Mouse (Mus musculus) brain, embryonic 18.5 days (tissue): ENCODE results near the gene Ech1.

Experiments
- DNase-seq: peaks from one replicate; pipeline ENCODE4 v3.0.0-alpha.2; 2012; ENCODE audit warnings: low read depth, low spot score

Gene Ech1

GRCm38 (mm10) chr7:28802846-28803588 is 22.0 kb upstream of the Ech1 start:
- no peak for DNase-seq

GRCm38 (mm10) chr7:28803756-28804155 is 21.3 kb upstream of the Ech1 start:
- DNase-seq = no peak

- no peak for DNase-seq
Observed at GRCm38 (mm10) chr7:28806869-28807268, 18.1 kb upstream of the Ech1 start.

- DNase-seq = no peak
Observed at GRCm38 (mm10) chr7:28807641-28808220, 17.3 kb upstream of the Ech1 start.

- no peak for DNase-seq
Observed at GRCm38 (mm10) chr7:28808221-28808941, 16.6 kb upstream of the Ech1 start, which contains the start of gene Hnrnpl. Gene Hnrnpl, plus strand, starts transcription at chr7:28808541.

- DNase-seq = peak; percentile 81
Observed at GRCm38 (mm10) chr7:28808957-28809393, 16.0 kb upstream of the Ech1 start.

- DNase-seq = no peak
Observed at GRCm38 (mm10) chr7:28809401-28810089, 15.5 kb upstream of the Ech1 start.

GRCm38 (mm10) chr7:28810107-28811066 is 14.6 kb upstream of the Ech1 start:
- DNase-seq = peak; percentile 100

GRCm38 (mm10) chr7:28811228-28811627 is 13.8 kb upstream of the Ech1 start:
- DNase-seq = peak; percentile 88

- DNase-seq = no peak
Observed at GRCm38 (mm10) chr7:28811640-28812275, 13.3 kb upstream of the Ech1 start.

GRCm38 (mm10) chr7:28812436-28812835 is 12.6 kb upstream of the Ech1 start:
- no peak for DNase-seq

GRCm38 (mm10) chr7:28812949-28813348 is 12.1 kb upstream of the Ech1 start:
- DNase-seq = no peak

- no peak for DNase-seq
Observed at GRCm38 (mm10) chr7:28814306-28815034, 10.5 kb upstream of the Ech1 start.

GRCm38 (mm10) chr7:28815230-28815629 is 9.8 kb upstream of the Ech1 start:
- no peak for DNase-seq

- no peak for DNase-seq
Observed at GRCm38 (mm10) chr7:28816201-28816600, 8.8 kb upstream of the Ech1 start.

GRCm38 (mm10) chr7:28816920-28817319 is 8.1 kb upstream of the Ech1 start:
- no peak for DNase-seq

- DNase-seq = no peak
Observed at GRCm38 (mm10) chr7:28817524-28817923, 7.5 kb upstream of the Ech1 start.

- no peak for DNase-seq
Observed at GRCm38 (mm10) chr7:28817957-28818356, 7.1 kb upstream of the Ech1 start.

- no peak for DNase-seq
Observed at GRCm38 (mm10) chr7:28818436-28818835, 6.6 kb upstream of the Ech1 start.
